Mouse (Mus musculus): ENCODE data around the gene Agtr1b.

GRCm38 (mm10) chr3:20275633-20276032 lies 91.3 kb downstream of the Agtr1b start, which contains the start of gene Cpb1:
- TF ChIP-seq CTCF (IDR thresholded peaks at IDR 0.05; ENCODE audit: low read depth) (no peak), EP300 (IDR thresholded peaks at IDR 0.05; ENCODE audit: low read depth) (no peak)

Data from liver, embryonic 14.5 days (tissue).